Mouse (Mus musculus) lung, adult 18-20 months (tissue): ENCODE data around the gene Ccnl2.

Experiments
- DNase-seq, 2 experiments: peaks; one replicate each; pipeline ENCODE4 v3.0.0; 2022; ENCODE audit warnings: mixed read lengths in 2 of 2

Ccnl2 gene

DNA sequence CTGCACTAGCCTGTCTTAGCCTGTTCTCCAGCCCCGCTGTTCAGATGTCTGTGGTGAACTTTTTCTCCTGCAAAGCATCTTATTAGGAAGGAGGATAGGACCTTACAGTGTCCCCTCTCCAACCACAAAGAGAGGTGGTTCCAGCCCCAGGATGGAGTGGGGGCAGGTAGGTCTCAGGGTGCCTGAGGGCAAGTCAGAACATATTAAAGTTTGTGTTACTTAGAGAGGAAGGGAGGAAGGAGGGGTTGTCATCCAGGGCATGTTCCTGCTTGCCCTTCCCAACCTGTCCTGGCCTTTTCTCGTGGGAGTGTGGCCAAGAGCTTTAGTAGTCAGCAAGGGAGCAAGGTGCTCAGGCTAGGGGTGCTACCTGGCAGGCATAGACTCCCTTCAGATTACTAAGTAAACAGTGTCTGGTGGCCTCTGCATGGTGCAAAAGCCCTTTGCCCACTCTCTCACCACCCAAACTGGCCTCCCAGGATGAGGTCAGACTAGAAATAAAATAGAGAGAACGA, 21.6 kb upstream of the Ccnl2 start:
- peak in 1 of 2 experiments; percentile 57 for DNase-seq

DNA sequence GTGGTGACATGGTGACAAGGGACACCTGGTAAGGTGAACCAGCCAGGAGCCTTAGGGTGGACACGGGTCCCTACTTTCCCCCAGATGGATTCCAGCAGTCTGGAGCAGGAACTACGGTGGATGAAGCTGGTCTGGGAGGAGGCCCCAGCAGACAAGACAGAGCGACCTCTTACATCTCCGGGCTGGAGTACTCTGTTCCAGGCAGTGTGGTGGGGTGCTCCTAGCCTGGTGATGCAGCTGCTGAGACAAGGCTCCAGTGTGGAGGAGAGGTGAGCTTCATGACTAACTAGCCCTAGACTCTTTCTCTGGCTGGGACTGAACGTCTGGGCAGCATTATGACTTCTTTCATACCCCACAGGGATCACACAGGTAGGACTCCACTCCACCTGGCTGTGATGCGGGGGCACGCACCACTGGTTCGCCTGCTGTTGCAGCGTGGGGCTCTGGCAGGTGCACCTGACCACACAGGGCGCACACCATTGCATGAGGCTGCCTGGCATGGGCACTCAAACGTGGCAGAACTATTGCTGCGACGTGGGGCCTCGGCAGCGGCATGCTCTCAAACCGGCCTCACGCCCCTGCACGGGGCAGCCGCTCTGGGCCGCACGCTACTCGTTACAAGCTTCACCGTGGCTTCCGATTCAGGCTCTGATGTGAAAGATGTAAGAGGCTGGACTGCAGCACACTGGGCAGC, 20.9 kb upstream of the Ccnl2 start:
- no peak for DNase-seq

- no peak for DNase-seq
These were observed 18.6 kb upstream of the Ccnl2 start for GRCm38 (mm10) chr4:155793730-155794129.

GRCm38 (mm10) chr4:155802075-155802474, 10.2 kb upstream of the Ccnl2 start:
- no peak for DNase-seq

DNA sequence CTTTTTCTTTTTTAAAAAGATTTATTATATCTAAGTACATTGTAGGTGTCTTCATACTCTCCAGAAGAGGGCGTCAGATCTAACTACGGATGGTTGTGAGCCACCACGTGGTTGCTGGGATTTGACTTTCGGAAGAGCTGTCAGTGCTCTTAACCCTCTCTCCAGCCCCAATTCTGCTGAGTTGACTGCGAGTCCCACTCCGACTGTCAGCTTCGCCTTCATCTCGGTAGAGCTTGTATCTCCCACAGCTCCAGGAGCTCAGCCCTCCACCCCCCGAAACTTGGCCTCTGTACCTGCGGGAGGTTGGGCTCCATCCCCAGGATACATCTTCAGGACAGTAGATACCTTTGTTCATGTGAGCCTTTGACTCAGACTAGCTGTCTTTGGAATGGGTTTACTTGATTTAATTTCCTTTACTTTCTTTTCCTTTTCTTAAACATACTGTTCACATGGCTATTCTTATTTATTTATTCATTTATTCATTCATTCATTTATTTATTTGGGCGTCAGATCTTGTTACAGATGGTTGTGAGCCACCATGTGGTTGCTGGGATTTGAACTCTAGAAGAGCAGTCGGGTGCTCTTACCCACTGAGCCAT, 9.4 kb upstream of the Ccnl2 start, which contains the start of gene Mrpl20:
Mrpl20 (plus strand) TSS at position 138 of the 599 bp plus-strand sequence.
- no peak for DNase-seq

- peak; percentile 94 to 95 for DNase-seq
These were observed 8.8 kb upstream of the Ccnl2 start for GRCm38 (mm10) chr4:155803340-155804041.

GRCm38 (mm10) chr4:155807841-155808240, 4.4 kb upstream of the Ccnl2 start:
- DNase-seq, result no peak

- DNase-seq, result peak in 1 of 2 experiments; percentile 20
These were observed 434 bp downstream of the Ccnl2 start for GRCm38 (mm10) chr4:155812665-155813181.

GRCm38 (mm10) chr4:155817533-155817932, 5.2 kb downstream of the Ccnl2 start:
- DNase-seq, result no peak

GRCm38 (mm10) chr4:155821025-155821424, 8.7 kb downstream of the Ccnl2 start:
- no peak for DNase-seq

- DNase-seq, result no peak
These were observed 11.2 kb downstream of the Ccnl2 start for GRCm38 (mm10) chr4:155823443-155823842.

DNA sequence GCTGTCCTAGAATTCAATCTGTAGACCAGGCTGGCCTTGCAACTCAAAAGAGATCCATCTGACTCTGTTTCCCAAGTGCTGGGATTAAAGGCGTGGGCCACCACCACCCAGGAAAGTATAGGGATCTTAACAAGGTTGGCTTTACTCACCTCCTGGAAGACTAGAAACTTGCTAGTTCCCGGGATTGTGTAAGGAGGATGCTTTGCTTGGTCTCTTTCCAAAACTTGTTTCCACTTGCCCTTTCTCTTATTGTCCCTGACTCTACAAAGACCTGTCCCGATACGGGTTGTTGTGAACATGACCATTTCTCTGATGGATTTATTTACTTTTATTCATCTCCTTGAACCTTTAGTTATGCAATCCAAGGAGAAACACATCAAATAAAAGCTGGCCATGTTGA, 17.6 kb downstream of the Ccnl2 start:
- no peak for DNase-seq

DNA sequence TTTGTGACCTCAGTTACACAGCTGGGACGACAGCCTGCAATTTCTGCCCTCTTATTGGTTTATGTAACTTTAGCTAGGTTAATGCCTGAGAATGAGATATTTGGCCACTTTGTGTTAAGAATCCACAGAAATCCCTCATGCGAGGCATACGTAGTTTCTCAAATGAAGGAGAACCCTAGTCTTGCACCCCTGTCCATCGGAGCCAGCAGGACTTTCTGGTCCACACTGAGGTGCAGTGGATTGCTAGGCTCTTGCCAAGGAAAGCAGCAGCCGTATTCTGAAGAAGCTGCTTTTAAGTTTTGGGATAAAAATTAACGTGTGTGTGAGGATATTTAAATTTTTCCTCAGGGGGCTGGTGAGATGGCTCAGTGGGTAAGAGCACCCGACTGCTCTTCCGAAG, 18.3 kb downstream of the Ccnl2 start:
- no peak for DNase-seq

GRCm38 (mm10) chr4:155831205-155831766, 19.0 kb downstream of the Ccnl2 start, which contains the start of gene Aurkaip1:
Aurkaip1 (plus strand) TSS chr4:155831272.
- peak; percentile 95 to 97 for DNase-seq

- DNase-seq, result peak in 1 of 2 experiments; percentile 38
These were observed 19.5 kb downstream of the Ccnl2 start for GRCm38 (mm10) chr4:155831831-155832230.

- DNase-seq, result no peak
These were observed 20.0 kb downstream of the Ccnl2 start for GRCm38 (mm10) chr4:155832321-155832720.

GRCm38 (mm10) chr4:155833234-155833633, 20.9 kb downstream of the Ccnl2 start:
- DNase-seq, result peak in 1 of 2 experiments; percentile 3

DNA sequence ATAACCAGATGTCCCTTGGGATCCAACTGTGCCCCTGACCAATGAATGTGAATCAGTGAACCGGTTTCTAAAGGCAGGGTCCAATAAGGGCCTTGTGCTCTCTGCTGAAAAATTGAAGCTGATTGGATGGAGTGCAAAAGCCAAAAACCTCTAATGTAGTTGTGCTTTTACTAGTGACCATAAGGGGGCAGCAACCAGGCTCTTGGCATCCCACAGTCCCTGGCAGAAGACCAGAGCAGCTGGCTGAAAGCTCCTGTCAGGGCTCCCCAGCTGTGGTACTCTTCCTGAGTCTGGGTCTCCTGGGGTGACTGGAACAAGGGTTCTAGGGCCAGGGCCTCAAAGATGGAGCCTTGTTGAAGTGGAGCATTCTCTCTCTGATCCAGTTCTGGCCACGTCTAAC, 21.5 kb downstream of the Ccnl2 start:
- peak; percentile 76 to 83 for DNase-seq

GRCm38 (mm10) chr4:155837404-155838010, 25.2 kb downstream of the Ccnl2 start:
- peak; percentile 67 to 70 for DNase-seq

GRCm38 (mm10) chr4:155838187-155839153, 26.2 kb downstream of the Ccnl2 start:
- DNase-seq, result no peak

DNA sequence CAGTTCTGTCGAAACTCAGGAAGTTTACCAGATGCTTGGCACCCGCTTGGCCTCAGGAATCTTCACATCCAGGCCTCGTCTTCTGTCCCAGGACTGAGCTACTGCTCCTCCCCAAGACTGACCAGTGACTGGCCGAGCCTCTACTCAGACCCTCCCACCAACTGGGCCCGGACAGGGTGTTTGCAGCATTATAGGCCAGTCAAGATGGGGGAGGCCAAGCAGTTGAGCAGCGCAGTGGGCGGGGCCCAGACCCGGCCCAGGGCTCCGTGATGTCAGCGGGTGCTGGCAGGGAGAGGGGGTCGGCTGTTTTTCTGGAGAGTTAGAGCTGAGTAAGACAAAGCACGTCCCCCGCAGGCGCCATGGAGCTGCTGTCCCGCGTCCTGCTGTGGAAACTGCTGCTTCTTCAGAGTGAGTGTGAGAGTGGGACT, 27.2 kb downstream of the Ccnl2 start, which contains the start of gene Mxra8:
Mxra8 (plus strand) TSS at position 198 of the 428 bp plus-strand sequence.
- DNase-seq, result peak; percentile 92 to 95
